Comparison of ENCODE assay signal across 10 mouse cellular contexts in genomic region chr5:146703710-146704121, GRCm38 (mm10).
DNase-seq lines count a peak whose midpoint lies in the region; ATAC-seq and TF ChIP-seq lines count a peak whose summit lies in the region.
"Had no signal": no experiment of that assay in that cellular context is flagged by ENCODE, and none has a peak within 500 bp of the region (broad histone marks: within the 10 kb centered on the region; RNA-seq: fewer than 3 reads in every experiment).

No protein-coding gene starts in this region.

- no peaks in the 10 kb centered on the region for H3K9me3 ChIP-seq in stomach, embryonic 15.5 days
- H3K9me3 ChIP-seq: embryonic facial prominence, embryonic 12.5 days had no signal

- peak; percentile 94 for ATAC-seq in stomach, embryonic 15.5 days (ENCODE audit: insufficient read depth, low FRiP score, low read depth)

- intact Hi-C loops in gastrocnemius, postnatal 36 days (cut with DNase I), result loop anchor here (10.0 kb wide), 1 partner anchor 521 kb away; no protein-coding TSS in a partner anchor

- no peak for TF ChIP-seq POLR2A in liver, adult 2 months (IDR thresholded peaks at IDR 0.05; ENCODE audit: extremely low read depth, insufficient read depth, low read length)

- H3K4me1 ChIP-seq in liver, adult 2 months (ENCODE audit: control insufficient read depth, insufficient read depth, low read length), result peaks cover 2% of the 10 kb centered on the region
- H3K4me1 ChIP-seq in stomach, embryonic 15.5 days, result 0 out of 2 replicates have a peak, but pooled peaks cover 2% of the 10 kb centered on the region

- DNase-seq in ovary, adult 18-20 months (ENCODE audit: low spot score), result peak; percentile 44
- no peak for DNase-seq in ovary, postnatal 14 days (ENCODE audit: low spot score)
- DNase-seq in adrenal gland, postnatal 36 days, result peak; percentile 54 to 56
- DNase-seq in liver, adult 2 months (ENCODE audit: extremely low read depth, low read depth, low spot score), result peak; percentile 65
- no peak for DNase-seq in cerebellum, adult 9-10 months
- DNase-seq in kidney, postnatal 36 days, result no peak
- DNase-seq in gastrocnemius, postnatal 36 days, result no peak
- DNase-seq: gastrocnemius, postnatal 14 days had no signal

- no peak for TF ChIP-seq CTCF in liver, adult 2 months (IDR thresholded peaks at IDR 0.05; ENCODE audit: low read depth, low read length)

- H3K27ac ChIP-seq in liver, adult 2 months (replicated peaks; ENCODE audit: insufficient read depth, low read depth, low read length), result no peak overlapping the region
- peak overlapping the region; percentile 74 for H3K27ac ChIP-seq in stomach, embryonic 15.5 days
- H3K27ac ChIP-seq: embryonic facial prominence, embryonic 12.5 days had no signal

- no peak overlapping the region for H3K9ac ChIP-seq in liver, adult 2 months (ENCODE audit: low read depth, low read length)
- H3K9ac ChIP-seq in stomach, embryonic 15.5 days, result no peak overlapping the region
- H3K9ac ChIP-seq: embryonic facial prominence, embryonic 12.5 days had no signal

- no peak overlapping the region for H3K4me3 ChIP-seq in liver, adult 2 months (ENCODE audit: insufficient read depth, low read depth, low read length)
- no peak overlapping the region for H3K4me3 ChIP-seq in stomach, embryonic 15.5 days (replicated peaks)
- H3K4me3 ChIP-seq: embryonic facial prominence, embryonic 12.5 days had no signal

- WGBS in liver, adult 2 months, result 4% methylated on average over 8 of the region's 8 CpGs
- WGBS in stomach, embryonic 15.5 days, result 37% methylated on average over 8 of the region's 8 CpGs

- no peak overlapping the region for H3K4me2 ChIP-seq in stomach, embryonic 15.5 days
- H3K4me2 ChIP-seq: embryonic facial prominence, embryonic 12.5 days had no signal

- no peaks in the 10 kb centered on the region for H3K36me3 ChIP-seq in liver, adult 2 months (ENCODE audit: control insufficient read depth, insufficient read depth, low read length)
- no peaks in the 10 kb centered on the region for H3K36me3 ChIP-seq in stomach, embryonic 15.5 days
- H3K36me3 ChIP-seq: embryonic facial prominence, embryonic 12.5 days had no signal

- no peaks in the 10 kb centered on the region for H3K79me2 ChIP-seq in liver, adult 2 months (ENCODE audit: control insufficient read depth, insufficient read depth, low read length)

- H3K27me3 ChIP-seq in liver, adult 2 months (ENCODE audit: control insufficient read depth, insufficient read depth, low read length), result no peaks in the 10 kb centered on the region
- H3K27me3 ChIP-seq in stomach, embryonic 15.5 days (replicated peaks), result no peaks in the 10 kb centered on the region
- H3K27me3 ChIP-seq: embryonic facial prominence, embryonic 12.5 days had no signal

Comparison
In these comparisons a context has a peak if more than half of its experiments do, and no peak if none do; other contexts are left out.
1. DNase-seq: peak in ovary, adult 18-20 months (single experiment), adrenal gland, postnatal 36 days (2 of 2) and liver, adult 2 months (single experiment); none in ovary, postnatal 14 days (single experiment), cerebellum, adult 9-10 months (single experiment), kidney, postnatal 36 days (0 of 2) and gastrocnemius, postnatal 36 days (0 of 2).